Mouse (Mus musculus): ENCODE measurements around the gene Cdc73. TPM values are rescaled to one million over a fixed set of nuclear protein-coding genes. Genes with fewer than 3 reads are reported as not detected.

Cdc73 gene
- total and polyA plus RNA-seq, 2 experiments: 1.1 to 6.7 TPM

- Histone ChIP-seq H3K4me3 (ENCODE audit: insufficient read depth, low read depth, low read length) (no peak overlapping the region), H3K27ac (replicated peaks; ENCODE audit: insufficient read depth, low read depth, low read length) (no peak overlapping the region), H3K27me3 (ENCODE audit: control insufficient read depth, insufficient read depth, low read length) (peaks cover 2% of the 10 kb centered on the region; the same call in 1 of the 2 replicates), H3K36me3 (ENCODE audit: control insufficient read depth, insufficient read depth, low read length) (no peaks in the 10 kb centered on the region), H3K79me2 (ENCODE audit: control insufficient read depth, insufficient read depth, low read length) (no peaks in the 10 kb centered on the region), H3K4me1 (ENCODE audit: control insufficient read depth, insufficient read depth, low read length) (no peaks in the 10 kb centered on the region; the same call in 1 of the 2 replicates), H3K9ac (ENCODE audit: low read depth, low read length) (no peak overlapping the region)
- 6% methylated on average over 1 of the region's 1 CpGs for WGBS
- DNase-seq (ENCODE audit: extremely low read depth, low read depth, low spot score): peak; percentile 89
- TF ChIP-seq POLR2A (IDR thresholded peaks at IDR 0.05; ENCODE audit: extremely low read depth, insufficient read depth, low read length) (no peak), CTCF (IDR thresholded peaks at IDR 0.05; ENCODE audit: low read depth, low read length) (no peak)
Observed at GRCm38 (mm10) chr1:143558235-143558634, 144.5 kb downstream of the Cdc73 start.

GRCm38 (mm10) chr1:143555533-143555932, 147.2 kb downstream of the Cdc73 start:
- H3K36me3 ChIP-seq (ENCODE audit: control insufficient read depth, insufficient read depth, low read length): no peaks in the 10 kb centered on the region
- WGBS: 45% methylated on average over 1 of the region's 1 CpGs
- H3K27ac ChIP-seq (replicated peaks; ENCODE audit: insufficient read depth, low read depth, low read length): no peak overlapping the region

GRCm38 (mm10) chr1:143554621-143555020, 148.1 kb downstream of the Cdc73 start:
- Histone ChIP-seq H3K9ac (ENCODE audit: low read depth, low read length) (no peak overlapping the region), H3K27me3 (ENCODE audit: control insufficient read depth, insufficient read depth, low read length) (no peaks in the 10 kb centered on the region; the same call in 1 of the 2 replicates)
- TF ChIP-seq POLR2A (IDR thresholded peaks at IDR 0.05; ENCODE audit: extremely low read depth, insufficient read depth, low read length) (no peak), CTCF (IDR thresholded peaks at IDR 0.05; ENCODE audit: low read depth, low read length) (no peak)

More at GRCm38 (mm10) chr1:143555533-143555932, 147.2 kb downstream of the Cdc73 start:
- no peaks in the 10 kb centered on the region for H3K79me2 ChIP-seq (ENCODE audit: control insufficient read depth, insufficient read depth, low read length)
- no peak overlapping the region for H3K4me3 ChIP-seq (ENCODE audit: insufficient read depth, low read depth, low read length)
- no peak overlapping the region for H3K9ac ChIP-seq (ENCODE audit: low read depth, low read length)
- TF ChIP-seq CTCF (IDR thresholded peaks at IDR 0.05; ENCODE audit: low read depth, low read length) (no peak), POLR2A (IDR thresholded peaks at IDR 0.05; ENCODE audit: extremely low read depth, insufficient read depth, low read length) (no peak)
- no peaks in the 10 kb centered on the region; the same call in 1 of the 2 replicates for H3K4me1 ChIP-seq (ENCODE audit: control insufficient read depth, insufficient read depth, low read length)
- peaks cover 2% of the 10 kb centered on the region; the same call in 1 of the 2 replicates for H3K27me3 ChIP-seq (ENCODE audit: control insufficient read depth, insufficient read depth, low read length)
- DNase-seq (ENCODE audit: extremely low read depth, low read depth, low spot score): no peak

More at GRCm38 (mm10) chr1:143554621-143555020, 148.1 kb downstream of the Cdc73 start:
- no peaks in the 10 kb centered on the region for H3K36me3 ChIP-seq (ENCODE audit: control insufficient read depth, insufficient read depth, low read length)
- no peak overlapping the region for H3K27ac ChIP-seq (replicated peaks; ENCODE audit: insufficient read depth, low read depth, low read length)
- 13% methylated on average over 2 of the region's 2 CpGs for WGBS
- H3K4me1 ChIP-seq (ENCODE audit: control insufficient read depth, insufficient read depth, low read length): no peaks in the 10 kb centered on the region; the same call in 1 of the 2 replicates
- H3K4me3 ChIP-seq (ENCODE audit: insufficient read depth, low read depth, low read length): no peak overlapping the region
- peak; percentile 55 for DNase-seq (ENCODE audit: extremely low read depth, low read depth, low spot score)
- H3K79me2 ChIP-seq (ENCODE audit: control insufficient read depth, insufficient read depth, low read length): no peaks in the 10 kb centered on the region

Other genes starting within 250 kb of the Cdc73 start
- gene B3galt2, start 62.2 kb downstream of the Cdc73 start, total RNA-seq (2014; rRNA removed): under 0.01 and 0.07 TPM in 2 replicates
- gene B3galt2, start 62.2 kb downstream of the Cdc73 start, polyA plus RNA-seq (2012; rRNA removed): not detected in 2 replicates
- gene Glrx2, start 13.4 kb upstream of the Cdc73 start, total RNA-seq (2014; rRNA removed): 11.8 and 12.6 TPM in 2 replicates
- gene Glrx2, start 13.4 kb upstream of the Cdc73 start, polyA plus RNA-seq (2012; rRNA removed): 18.9 and 21.7 TPM in 2 replicates
- 3.3 and 3.5 TPM in 2 replicates for gene Trove2, start 74.2 kb upstream of the Cdc73 start, total RNA-seq (2014; rRNA removed)
- 0.24 and 0.29 TPM in 2 replicates for gene Trove2, start 74.2 kb upstream of the Cdc73 start, polyA plus RNA-seq (2012; rRNA removed)
- gene Uchl5, start 74.4 kb upstream of the Cdc73 start, total RNA-seq (2014; rRNA removed): 9.9 and 13.0 TPM in 2 replicates
- gene Uchl5, start 74.4 kb upstream of the Cdc73 start, polyA plus RNA-seq (2012; rRNA removed): 3.6 and 3.8 TPM in 2 replicates